Mouse (Mus musculus): Measurements from ENCODE around the gene Gpr83. TPM values are rescaled to one million over a fixed set of nuclear protein-coding genes. Genes with fewer than 3 reads are reported as not detected.

Gene Gpr83
- polyA plus RNA-seq, 1 experiment = 4.6 TPM

DNA sequence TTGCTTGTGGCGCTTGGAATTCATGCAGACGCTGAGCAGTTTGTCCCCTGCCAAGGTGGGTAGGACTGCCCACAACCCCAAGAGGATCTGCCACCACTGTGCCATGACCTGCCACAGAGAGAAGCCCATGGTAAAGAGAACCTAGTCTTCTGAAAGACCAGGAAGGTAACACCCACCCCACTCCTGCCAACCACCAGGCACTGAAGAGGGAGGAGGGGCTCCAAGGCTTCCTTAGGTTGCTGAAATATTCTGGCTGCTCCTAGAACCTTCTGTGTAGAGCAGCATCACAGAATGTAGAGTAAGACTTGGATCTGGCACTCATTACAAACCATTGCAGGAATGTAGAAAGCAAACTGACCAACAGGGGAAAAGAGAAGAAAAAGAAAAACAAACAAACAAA lies 42.4 kb downstream of the Gpr83 start:
- Histone ChIP-seq H3K4me3 (ENCODE audit: extremely low read depth, insufficient read depth, insufficient read length) (peak overlapping the region; percentile 7; the same call in 1 of the 2 replicates), H3K4me1 (ENCODE audit: control insufficient read depth, insufficient read depth, insufficient read length) (peaks cover 12% of the 10 kb centered on the region; the same call in 1 of the 2 replicates), H3K27me3 (ENCODE audit: control insufficient read depth, insufficient read depth, low read length) (no peaks in the 10 kb centered on the region), H3K36me3 (ENCODE audit: control insufficient read depth, insufficient read depth, low read length) (no peaks in the 10 kb centered on the region), H3K27ac (ENCODE audit: insufficient read depth, low read length) (peak overlapping the region; percentile 85)
- no peak for DNase-seq (ENCODE audit: low read depth in 1 of 2, low spot score in 2 of 2)
- TF ChIP-seq CTCF (IDR thresholded peaks at IDR 0.05; ENCODE audit: extremely low read depth, insufficient read depth, insufficient read length, insufficient replicate concordance) = no peak
- TF ChIP-seq POLR2A (IDR thresholded peaks at IDR 0.05; ENCODE audit: low read depth, low read length) = no peak
- WGBS = 77% methylated on average over 2 of the region's 2 CpGs

DNA sequence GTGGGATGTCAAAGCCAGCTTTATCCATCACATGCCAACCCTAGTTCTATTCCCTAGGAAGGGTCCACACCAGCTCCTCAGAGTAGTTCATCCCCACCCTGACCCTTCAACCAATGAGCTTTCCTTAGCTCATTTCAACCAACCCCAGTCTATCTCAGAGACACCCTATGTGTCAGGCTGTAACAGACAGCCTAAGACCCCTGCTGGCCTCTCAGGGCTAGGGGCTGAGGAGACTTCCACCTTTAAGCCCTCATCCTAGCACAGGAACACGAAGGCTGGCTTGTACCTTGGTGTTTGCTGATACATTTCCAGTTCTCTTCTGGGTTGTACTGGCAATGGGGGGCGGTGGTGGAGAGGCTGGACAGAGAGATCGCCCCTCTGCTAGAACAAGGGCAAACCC lies 43.0 kb downstream of the Gpr83 start:
- Histone ChIP-seq H3K36me3 (ENCODE audit: control insufficient read depth, insufficient read depth, low read length) (no peaks in the 10 kb centered on the region), H3K4me1 (ENCODE audit: control insufficient read depth, insufficient read depth, insufficient read length) (peaks cover 12% of the 10 kb centered on the region; the same call in 1 of the 2 replicates), H3K4me3 (ENCODE audit: extremely low read depth, insufficient read depth, insufficient read length) (peak overlapping the region; percentile 35; the same call in 1 of the 2 replicates), H3K27ac (ENCODE audit: insufficient read depth, low read length) (peak overlapping the region; percentile 85), H3K27me3 (ENCODE audit: control insufficient read depth, insufficient read depth, low read length) (no peaks in the 10 kb centered on the region)
- 84% methylated on average over 3 of the region's 3 CpGs for WGBS
- DNase-seq (ENCODE audit: low read depth in 1 of 2, low spot score in 2 of 2) = no peak
- no peak for TF ChIP-seq CTCF (IDR thresholded peaks at IDR 0.05; ENCODE audit: extremely low read depth, insufficient read depth, insufficient read length, insufficient replicate concordance)
- TF ChIP-seq POLR2A (IDR thresholded peaks at IDR 0.05; ENCODE audit: low read depth, low read length) = no peak

DNA sequence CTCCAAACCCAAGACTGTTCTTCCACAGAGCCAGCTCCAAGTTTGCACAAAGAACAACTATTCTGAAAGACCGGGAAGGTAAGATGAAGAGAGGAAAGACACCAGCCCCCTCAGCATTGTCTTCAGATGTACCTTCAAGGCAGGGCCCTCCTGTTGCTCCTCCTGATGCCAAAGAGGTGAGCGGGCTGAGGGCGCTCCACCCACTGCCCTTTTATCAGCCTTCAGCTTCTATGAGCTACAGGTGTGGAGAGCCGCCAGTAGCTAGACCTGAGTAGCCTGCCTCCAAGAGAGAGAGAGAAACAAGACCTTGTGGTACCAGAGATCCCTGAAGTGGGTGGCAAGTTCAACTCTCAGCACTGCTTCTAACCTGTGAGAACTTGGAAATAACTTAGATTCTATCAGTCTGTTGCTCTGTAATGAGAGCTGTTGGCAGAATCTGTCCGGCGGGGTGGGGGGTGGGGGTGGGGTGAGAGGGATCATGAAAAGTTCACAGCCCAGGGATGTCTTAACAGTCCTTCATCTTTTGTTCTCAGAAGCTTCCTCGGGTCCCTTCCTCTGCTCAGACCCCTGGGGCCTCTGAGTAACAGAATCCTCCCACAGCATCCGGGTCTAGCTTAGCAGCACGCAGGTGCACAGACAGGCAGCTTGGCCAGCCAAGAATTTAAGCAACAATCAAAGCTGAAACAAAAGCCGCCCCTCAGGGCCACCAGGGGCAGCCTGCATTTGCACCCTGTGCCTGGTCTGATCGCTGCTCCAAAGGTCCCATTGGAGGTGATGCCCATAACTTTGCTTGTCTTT lies 43.8 kb downstream of the Gpr83 start, which contains the start of gene Izumo1r:
Gene Izumo1r (minus strand): TSS at position 369 of the 798 bp plus-strand sequence.
- peak within 1 kb of the TSS; percentile 35; the same call in 1 of the 2 replicates for H3K4me3 ChIP-seq (ENCODE audit: extremely low read depth, insufficient read depth, insufficient read length)

DNA sequence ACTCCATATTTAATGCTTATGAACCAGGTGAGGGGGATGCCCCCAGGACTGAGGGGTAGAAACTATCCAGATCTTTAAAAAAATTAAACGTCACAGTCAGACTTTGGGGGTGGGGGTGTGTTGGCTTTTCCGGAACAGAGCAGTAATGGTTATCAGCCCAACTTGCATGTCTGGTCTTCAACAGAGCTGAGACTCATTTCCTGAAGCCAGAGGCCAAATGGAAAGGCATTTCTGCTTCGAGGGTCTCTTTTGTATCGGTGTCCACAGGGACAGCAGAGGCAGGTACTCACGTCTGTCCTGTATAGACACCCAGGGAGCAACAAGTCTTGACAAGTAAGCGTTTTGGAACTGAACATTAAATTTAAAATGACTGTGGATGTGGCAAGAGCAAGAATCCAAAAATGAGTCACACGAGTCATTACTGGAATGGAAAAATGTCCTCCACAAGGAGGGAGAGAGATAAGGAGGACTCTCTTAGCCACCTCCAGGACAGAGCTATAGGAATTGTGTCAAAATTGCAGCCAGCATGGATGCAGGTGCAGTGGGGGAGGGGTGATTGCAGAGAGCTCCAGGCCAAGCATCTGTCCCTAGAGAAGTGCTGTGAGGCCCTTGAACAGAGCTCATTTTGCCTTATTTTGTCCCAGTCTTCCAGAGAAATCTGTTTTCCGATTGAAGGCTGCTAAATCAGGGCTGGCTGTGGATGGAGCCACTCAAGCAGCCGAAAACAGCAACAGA lies 44.9 kb downstream of the Gpr83 start:
- no peak for DNase-seq (ENCODE audit: low read depth in 1 of 2, low spot score in 2 of 2)

More for the DNA sequence above, 43.8 kb downstream of the Gpr83 start, which contains the start of gene Izumo1r:
- peak within 1 kb of the TSS; percentile 85 for H3K27ac ChIP-seq (ENCODE audit: insufficient read depth, low read length)
- peaks cover 12% of the 10 kb centered on the region; the same call in 1 of the 2 replicates for H3K4me1 ChIP-seq (ENCODE audit: control insufficient read depth, insufficient read depth, insufficient read length)
- H3K27me3 ChIP-seq (ENCODE audit: control insufficient read depth, insufficient read depth, low read length) = no peaks in the 10 kb centered on the region
- DNase-seq (ENCODE audit: low read depth in 1 of 2, low spot score in 2 of 2) = peak in 1 of 2 experiments; percentile 39
- TF ChIP-seq POLR2A (IDR thresholded peaks at IDR 0.05; ENCODE audit: low read depth, low read length) (no peak), CTCF (IDR thresholded peaks at IDR 0.05; ENCODE audit: extremely low read depth, insufficient read depth, insufficient read length, insufficient replicate concordance) (no peak)
- WGBS = 38% methylated on average over 11 of the region's 11 CpGs
- no peaks in the 10 kb centered on the region for H3K36me3 ChIP-seq (ENCODE audit: control insufficient read depth, insufficient read depth, low read length)

DNA sequence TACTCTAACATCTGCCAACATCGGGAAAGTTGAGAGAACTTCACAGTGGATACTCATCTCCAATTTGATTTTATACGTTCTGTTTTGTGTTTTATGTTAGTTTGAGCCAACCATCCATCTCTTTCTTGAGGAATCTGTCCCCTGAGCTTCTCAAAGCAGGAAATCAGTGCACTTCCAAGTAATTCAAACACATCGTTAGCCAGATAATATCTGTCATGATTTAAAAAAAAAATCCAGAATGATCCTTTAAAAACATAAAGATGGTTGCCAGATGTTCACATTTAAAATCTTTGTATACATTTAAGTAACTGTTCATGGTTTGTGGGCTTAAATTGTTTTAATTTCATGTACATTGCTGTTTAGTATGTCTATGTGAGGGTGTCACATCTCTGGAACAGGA lies 45.9 kb downstream of the Gpr83 start:
- no peak for DNase-seq (ENCODE audit: low read depth in 1 of 2, low spot score in 2 of 2)
- 77% methylated on average over 3 of the region's 3 CpGs for WGBS
- H3K4me1 ChIP-seq (ENCODE audit: control insufficient read depth, insufficient read depth, insufficient read length) = peaks cover 12% of the 10 kb centered on the region; the same call in 1 of the 2 replicates
- H3K4me3 ChIP-seq (ENCODE audit: extremely low read depth, insufficient read depth, insufficient read length) = no peak overlapping the region
- no peaks in the 10 kb centered on the region for H3K36me3 ChIP-seq (ENCODE audit: control insufficient read depth, insufficient read depth, low read length)
- no peak overlapping the region for H3K27ac ChIP-seq (ENCODE audit: insufficient read depth, low read length)
- no peaks in the 10 kb centered on the region for H3K27me3 ChIP-seq (ENCODE audit: control insufficient read depth, insufficient read depth, low read length)
- TF ChIP-seq POLR2A (IDR thresholded peaks at IDR 0.05; ENCODE audit: low read depth, low read length) (no peak), CTCF (IDR thresholded peaks at IDR 0.05; ENCODE audit: extremely low read depth, insufficient read depth, insufficient read length, insufficient replicate concordance) (no peak)

More for the DNA sequence above, 44.9 kb downstream of the Gpr83 start:
- H3K27ac ChIP-seq (ENCODE audit: insufficient read depth, low read length) = peak overlapping the region; percentile 52
- TF ChIP-seq POLR2A (IDR thresholded peaks at IDR 0.05; ENCODE audit: low read depth, low read length) = no peak
- no peak for TF ChIP-seq CTCF (IDR thresholded peaks at IDR 0.05; ENCODE audit: extremely low read depth, insufficient read depth, insufficient read length, insufficient replicate concordance)
- WGBS = 49% methylated on average over 9 of the region's 9 CpGs
- H3K4me1 ChIP-seq (ENCODE audit: control insufficient read depth, insufficient read depth, insufficient read length) = peaks cover 12% of the 10 kb centered on the region; the same call in 1 of the 2 replicates
- no peak overlapping the region for H3K4me3 ChIP-seq (ENCODE audit: extremely low read depth, insufficient read depth, insufficient read length)
- H3K36me3 ChIP-seq (ENCODE audit: control insufficient read depth, insufficient read depth, low read length) = no peaks in the 10 kb centered on the region
- H3K27me3 ChIP-seq (ENCODE audit: control insufficient read depth, insufficient read depth, low read length) = no peaks in the 10 kb centered on the region

DNA sequence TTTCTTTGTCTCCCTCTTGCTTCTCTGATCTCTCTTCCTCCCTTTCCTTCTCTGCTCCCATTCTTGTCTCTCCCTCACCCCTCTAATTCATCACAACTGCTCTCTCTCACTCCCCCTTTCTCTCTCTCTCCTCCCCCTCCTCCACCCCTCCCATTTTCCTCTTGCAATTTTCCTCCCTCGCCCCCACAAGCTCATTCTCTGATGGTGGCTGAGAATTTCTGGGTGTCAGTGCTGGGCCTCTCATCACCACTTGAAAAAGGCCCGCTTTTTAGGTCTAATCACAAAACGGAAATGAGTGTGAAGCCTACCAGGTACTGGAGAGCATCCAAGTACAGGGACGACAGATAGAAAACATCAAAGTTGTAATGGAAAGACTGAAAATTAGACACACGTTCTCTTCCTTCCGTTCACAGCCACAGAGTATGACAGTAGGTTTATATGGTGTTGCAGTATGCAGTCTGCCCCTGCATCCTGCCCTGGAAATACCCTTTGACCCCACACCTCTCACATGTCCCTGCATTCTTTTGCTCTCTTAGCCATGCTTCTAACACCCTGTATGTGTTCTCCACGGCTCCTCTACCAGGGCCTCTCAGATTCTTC lies 47.9 kb downstream of the Gpr83 start:
- TF ChIP-seq CTCF (IDR thresholded peaks at IDR 0.05; ENCODE audit: extremely low read depth, insufficient read depth, insufficient read length, insufficient replicate concordance) = no peak
- no peak for TF ChIP-seq POLR2A (IDR thresholded peaks at IDR 0.05; ENCODE audit: low read depth, low read length)
- Histone ChIP-seq H3K36me3 (ENCODE audit: control insufficient read depth, insufficient read depth, low read length) (no peaks in the 10 kb centered on the region), H3K27ac (ENCODE audit: insufficient read depth, low read length) (peak overlapping the region; percentile 59), H3K4me1 (ENCODE audit: control insufficient read depth, insufficient read depth, insufficient read length) (peaks cover 11% of the 10 kb centered on the region; the same call in 1 of the 2 replicates), H3K4me3 (ENCODE audit: extremely low read depth, insufficient read depth, insufficient read length) (no peak overlapping the region), H3K27me3 (ENCODE audit: control insufficient read depth, insufficient read depth, low read length) (no peaks in the 10 kb centered on the region)
- WGBS = 69% methylated on average over 7 of the region's 7 CpGs
- peak in 1 of 2 experiments; percentile 51 for DNase-seq (ENCODE audit: low read depth in 1 of 2, low spot score in 2 of 2)

Measured in spleen, adult 2 months (tissue).